Mouse (Mus musculus): ENCODE results near the gene Tmem135.

GRCm38 (mm10) chr7:89390660-89391059, 13.4 kb downstream of the Tmem135 start:
- no peak for TF ChIP-seq CTCF (IDR thresholded peaks at IDR 0.05; ENCODE audit: low read depth, low read length)
- no peak for TF ChIP-seq TAL1 (conservative IDR thresholded peaks at IDR 0.05; ENCODE audit: low read depth, low read length)
- TF ChIP-seq POLR2AphosphoS5 (IDR thresholded peaks at IDR 0.05; ENCODE audit: insufficient replicate concordance, low read depth, low read length) = no peak

All from G1E (cell line).